Mouse (Mus musculus) hindbrain, embryonic 15.5 days (tissue): ENCODE measurements around the gene A030014E15Rik. TPM values are rescaled to one million over a fixed set of nuclear protein-coding genes. Genes with fewer than 3 reads are reported as not detected.
"Not testable (repeated sequence)": the region's sequence is repeated elsewhere in the genome, so short reads cannot be mapped to it uniquely, and the experiment has no call there.

Experiments used
- ATAC-seq: fragments of 200-750 bp; cut with Nextera tagmentation; 2 replicates; pipeline ENCODE4 v1.8.0; 2017; ENCODE audit warnings: low read depth, moderate number of reproducible peaks, moderate TSS enrichment; ENCODE audit not compliant: low FRiP score
- H3K27ac ChIP-seq: fragments of 300-500 bp; sonication (generic); replicated peaks from 2 replicates; pipeline ENCODE4 v1.5.1; 2015; ENCODE audit warnings: mild to moderate bottlenecking, inconsistent platforms
- H3K27me3 ChIP-seq: fragments of 300-500 bp; sonication (generic); 2 replicates; pipeline ENCODE4 v1.6.1; 2015; ENCODE audit warnings: control low read depth, inconsistent platforms
- H3K36me3 ChIP-seq: fragments of 300-500 bp; sonication (generic); 2 replicates; pipeline ENCODE4 v1.6.1; 2015; ENCODE audit warnings: control low read depth, inconsistent platforms
- H3K4me1 ChIP-seq: fragments of 300-500 bp; sonication (generic); replicated peaks from 2 replicates; pipeline ENCODE4 v1.6.1; 2015; ENCODE audit warnings: control low read depth, inconsistent platforms
- H3K4me2 ChIP-seq: fragments of 300-500 bp; sonication (generic); 2 replicates; pipeline ENCODE4 v1.6.1; 2015; ENCODE audit warnings: moderate library complexity, mild to moderate bottlenecking, inconsistent platforms
- H3K4me3 ChIP-seq: fragments of 300-500 bp; sonication (generic); 2 replicates; pipeline ENCODE4 v1.5.1; 2015; ENCODE audit warnings: mild to moderate bottlenecking, inconsistent platforms
- H3K9ac ChIP-seq: fragments of 300-500 bp; sonication (generic); 2 replicates; pipeline ENCODE4 v1.6.1; 2015; ENCODE audit warnings: inconsistent platforms
- H3K9me3 ChIP-seq: fragments of 300-500 bp; sonication (generic); 2 replicates; pipeline ENCODE4 v1.6.1; 2016; ENCODE audit warnings: control low read depth, inconsistent platforms
- WGBS: fragments of 180-500 bp; shearing (Covaris S2); methylation state at CpG from one replicate; pipeline ENCODE4 v1.1.7; 2015; 5-methylcytosine and 5-hydroxymethylcytosine counted together
- polyA plus RNA-seq: library from polyadenylated mRNA; unstranded; fragments of >200 nt; fragmentation: Nextera tagmentation; extraction: Ambion mirVana; gene quantifications from 2 replicates; pipeline ENCODE4 v1.2.1, GENCODE M21; 2015

Gene A030014E15Rik
- not detected in 2 replicates for polyA plus RNA-seq

DNA sequence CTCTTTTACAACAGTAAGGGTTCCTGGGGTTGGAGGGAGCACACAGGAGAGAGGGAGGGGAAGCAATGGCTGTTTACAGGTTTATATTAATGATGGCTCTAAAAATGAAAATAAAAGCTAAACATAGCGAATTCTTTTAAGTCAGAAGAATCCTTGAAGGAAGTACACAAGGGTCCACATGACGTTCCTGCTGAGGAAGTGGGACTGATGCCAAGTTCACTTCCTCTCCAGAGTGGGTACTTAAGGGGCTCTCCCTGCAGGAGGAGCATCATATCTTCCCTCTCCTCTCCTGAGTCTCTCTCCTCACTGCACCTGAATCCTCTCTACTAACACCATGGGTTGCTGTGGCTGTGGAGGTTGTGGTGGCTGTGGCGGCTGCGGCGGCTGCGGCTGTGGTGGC lies at the start of gene A030014E15Rik:
Gene A030014E15Rik, plus strand, starts transcription at position 268 of the 400 bp plus-strand sequence.
- no peak for ATAC-seq
- 93% methylated on average over 6 of the region's 6 CpGs for WGBS
- H3K4me1 ChIP-seq, result no peaks in the 10 kb centered on the region
- H3K36me3 ChIP-seq, result no peaks in the 10 kb centered on the region
- no peak within 1 kb of the TSS for H3K27ac ChIP-seq
- H3K4me3 ChIP-seq, result no peak within 1 kb of the TSS
- no peaks in the 10 kb centered on the region for H3K27me3 ChIP-seq
- H3K9ac ChIP-seq, result no peak within 1 kb of the TSS
- H3K4me2 ChIP-seq, result no peak within 1 kb of the TSS
- H3K9me3 ChIP-seq, result no peaks in the 10 kb centered on the region

DNA sequence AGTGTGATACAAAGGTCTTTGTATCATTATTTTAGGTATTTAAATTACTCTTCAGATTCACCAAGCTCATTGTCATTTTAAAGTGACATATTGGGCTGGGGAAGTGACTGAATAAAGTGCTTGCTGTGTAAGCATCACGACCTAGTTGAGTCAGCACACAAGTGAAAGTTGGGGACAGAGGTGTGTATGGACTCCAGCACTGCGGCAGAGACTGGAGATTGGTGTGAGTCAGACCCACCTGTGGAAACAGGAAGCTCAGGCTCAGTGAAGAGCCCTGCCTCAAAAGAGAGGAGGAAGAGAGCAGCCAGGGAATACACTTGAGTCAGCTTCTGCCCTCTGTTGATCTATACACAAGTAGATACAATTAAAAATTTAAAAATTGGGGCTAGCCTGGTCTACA lies 45.5 kb upstream of the A030014E15Rik start:
- WGBS, result 81% methylated on average over 2 of the region's 2 CpGs
- Histone ChIP-seq H3K4me1 (no peaks in the 10 kb centered on the region), H3K4me3 (no peak overlapping the region), H3K4me2 (no peak overlapping the region), H3K9ac (no peak overlapping the region), H3K27ac (no peak overlapping the region), H3K9me3 (no peaks in the 10 kb centered on the region), H3K27me3 (no peaks in the 10 kb centered on the region), H3K36me3 (peaks cover 28% of the 10 kb centered on the region)
- ATAC-seq, result no peak

DNA sequence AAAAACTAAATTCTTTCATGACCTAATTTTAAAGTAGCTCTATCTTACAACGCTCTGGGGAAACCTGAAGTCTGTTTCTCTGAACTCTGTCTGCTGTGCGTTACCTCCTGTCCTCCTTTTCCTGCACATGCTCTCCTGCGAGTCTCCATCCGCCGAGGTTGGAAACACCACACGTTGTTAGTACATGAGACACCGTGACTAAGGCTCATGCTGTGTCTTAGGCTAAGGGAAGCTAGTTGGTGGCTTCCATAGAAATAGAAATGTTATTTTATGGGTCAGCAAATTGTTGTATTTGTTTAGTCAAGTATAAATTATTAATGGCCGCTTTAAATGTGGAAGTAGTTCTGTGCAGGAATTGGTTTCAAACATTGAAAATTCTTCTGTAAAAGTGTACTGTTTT lies 44.5 kb upstream of the A030014E15Rik start:
- no peaks in the 10 kb centered on the region for H3K9me3 ChIP-seq
- peaks cover 26% of the 10 kb centered on the region for H3K36me3 ChIP-seq
- H3K4me3 ChIP-seq, result no peak overlapping the region
- ATAC-seq, result no peak
- H3K4me2 ChIP-seq, result no peak overlapping the region
- 54% methylated on average over 8 of the region's 8 CpGs for WGBS
- H3K27me3 ChIP-seq, result no peaks in the 10 kb centered on the region
- no peak overlapping the region for H3K27ac ChIP-seq
- H3K9ac ChIP-seq, result no peak overlapping the region
- no peaks in the 10 kb centered on the region for H3K4me1 ChIP-seq

DNA sequence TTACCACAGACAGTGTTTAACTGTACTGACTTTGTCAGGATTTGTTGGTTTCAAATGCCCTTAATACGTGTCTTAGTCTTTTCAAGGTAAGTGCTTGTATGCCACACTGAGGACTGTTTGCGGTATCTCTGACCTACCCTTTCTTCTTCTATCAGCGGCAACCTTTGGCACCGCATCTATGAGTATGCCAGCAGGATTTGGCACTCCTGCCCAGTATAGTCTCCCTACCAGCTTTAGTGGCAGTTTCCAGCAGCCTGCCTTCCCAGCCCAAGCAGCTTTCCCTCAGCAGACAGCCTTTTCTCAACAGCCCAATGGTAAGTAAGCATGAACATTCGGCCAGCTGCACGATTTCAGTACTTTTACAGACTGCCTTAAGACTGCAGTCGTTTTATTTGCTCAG lies 31.4 kb upstream of the A030014E15Rik start:
- no peaks in the 10 kb centered on the region for H3K9me3 ChIP-seq
- H3K36me3 ChIP-seq, result peaks cover 30% of the 10 kb centered on the region
- no peak overlapping the region for H3K27ac ChIP-seq
- H3K27me3 ChIP-seq, result no peaks in the 10 kb centered on the region
- no peak overlapping the region for H3K4me2 ChIP-seq
- H3K4me1 ChIP-seq, result no peaks in the 10 kb centered on the region
- ATAC-seq, result no peak
- WGBS, result 93% methylated on average over 7 of the region's 7 CpGs
- no peak overlapping the region for H3K9ac ChIP-seq
- no peak overlapping the region for H3K4me3 ChIP-seq

DNA sequence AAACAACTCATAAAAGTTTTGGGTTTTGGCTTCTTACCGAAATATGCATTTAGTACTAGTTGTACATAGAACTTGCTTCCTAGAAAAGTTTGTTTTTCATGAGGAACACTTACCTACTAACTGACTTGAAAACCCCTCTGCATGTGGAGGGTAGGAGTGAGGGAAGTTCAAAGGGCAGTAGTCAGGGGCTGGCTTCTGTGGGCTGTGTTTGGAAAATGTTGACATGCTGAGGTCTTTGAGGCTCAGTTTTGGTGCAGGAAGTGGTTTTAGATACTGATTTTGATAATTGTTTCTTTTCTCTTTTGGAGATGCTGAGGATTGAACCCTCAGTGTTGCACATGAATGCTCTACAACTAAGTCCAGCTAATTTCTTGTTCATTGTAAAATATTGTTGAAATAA lies 24.1 kb upstream of the A030014E15Rik start:
- no peak overlapping the region for H3K4me3 ChIP-seq
- H3K4me2 ChIP-seq, result no peak overlapping the region
- H3K36me3 ChIP-seq, result peaks cover 18% of the 10 kb centered on the region; the same call in 1 of the 2 replicates
- ATAC-seq, result no peak
- no peaks in the 10 kb centered on the region for H3K27me3 ChIP-seq
- WGBS, result 97% methylated on average over 1 of the region's 1 CpGs
- H3K4me1 ChIP-seq, result no peaks in the 10 kb centered on the region
- H3K9me3 ChIP-seq, result no peaks in the 10 kb centered on the region
- H3K27ac ChIP-seq, result no peak overlapping the region
- H3K9ac ChIP-seq, result no peak overlapping the region

DNA sequence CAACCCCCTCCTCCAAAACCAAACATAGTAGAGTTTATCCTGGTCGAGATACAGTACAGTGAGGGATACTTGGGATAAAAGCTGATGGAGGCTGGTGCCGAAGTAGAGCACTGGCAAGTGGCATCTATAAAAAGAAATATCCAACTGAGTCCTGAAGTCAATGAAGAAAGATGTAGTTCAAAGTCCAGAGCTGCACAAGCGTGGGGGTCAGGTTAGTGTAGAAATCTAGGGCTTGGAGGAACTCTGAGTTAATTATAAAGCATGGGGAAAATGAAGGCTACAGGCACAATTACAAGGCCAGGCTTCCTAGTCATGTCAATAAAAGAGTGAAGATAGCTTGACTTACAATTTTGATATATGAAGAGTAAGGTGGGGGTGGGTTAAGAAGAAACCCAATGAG lies 23.5 kb upstream of the A030014E15Rik start:
- Histone ChIP-seq H3K9me3 (no peaks in the 10 kb centered on the region), H3K27ac (no peak overlapping the region), H3K36me3 (peaks cover 18% of the 10 kb centered on the region; the same call in 1 of the 2 replicates), H3K27me3 (no peaks in the 10 kb centered on the region), H3K4me2 (no peak overlapping the region), H3K4me3 (no peak overlapping the region), H3K4me1 (no peaks in the 10 kb centered on the region), H3K9ac (no peak overlapping the region)
- ATAC-seq, result no peak
- WGBS, result 98% methylated on average over 3 of the region's 3 CpGs

DNA sequence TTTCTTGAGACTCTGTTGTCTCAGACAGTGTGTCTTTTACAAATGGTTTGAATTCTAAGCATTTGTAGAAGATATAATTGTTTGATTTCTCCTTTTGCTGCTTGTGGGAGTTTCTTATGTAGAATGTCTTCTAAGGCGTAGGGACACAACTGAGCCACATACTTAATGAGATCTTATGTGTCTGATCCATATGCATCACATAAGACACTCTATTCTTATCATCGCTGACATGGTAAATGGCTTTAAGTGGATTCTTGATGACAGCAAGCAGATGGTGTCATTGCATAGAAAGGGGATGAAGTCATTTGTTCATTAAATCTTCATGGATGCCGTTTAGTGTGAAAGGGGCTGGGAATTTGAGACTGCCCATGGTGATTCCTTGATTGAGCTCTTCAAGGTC lies 18.8 kb upstream of the A030014E15Rik start:
- WGBS, result 54% methylated on average over 3 of the region's 3 CpGs

DNA sequence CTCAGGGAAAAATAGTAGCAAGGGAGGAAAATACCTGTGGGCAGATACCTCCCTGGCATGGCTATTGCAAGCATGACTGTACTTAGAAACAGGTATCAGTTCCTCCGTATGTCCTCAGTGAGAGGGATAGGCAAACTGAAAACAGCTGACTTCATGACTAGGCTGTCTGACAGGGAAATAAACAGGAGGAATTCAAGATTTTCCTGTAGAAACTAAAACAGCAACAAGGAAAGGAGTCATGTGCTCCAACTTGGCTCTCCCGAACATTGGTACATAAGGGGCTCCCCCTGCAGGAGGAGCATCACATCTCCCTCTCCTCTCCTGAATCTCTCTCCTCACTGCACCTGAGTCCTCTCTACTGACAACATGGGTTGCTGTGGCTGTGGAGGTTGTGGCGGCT lies 11.7 kb upstream of the A030014E15Rik start, which contains the start of gene A030005L19Rik:
Gene A030005L19Rik, plus strand, starts transcription at position 301 of the 400 bp plus-strand sequence.
- Histone ChIP-seq H3K4me3 (no peak within 1 kb of the TSS), H3K4me1 (no peaks in the 10 kb centered on the region), H3K9me3 (no peaks in the 10 kb centered on the region), H3K4me2 (no peak within 1 kb of the TSS), H3K36me3 (no peaks in the 10 kb centered on the region), H3K27ac (no peak within 1 kb of the TSS), H3K27me3 (no peaks in the 10 kb centered on the region), H3K9ac (no peak within 1 kb of the TSS)
- no peak for ATAC-seq
- WGBS, result 86% methylated on average over 3 of the region's 3 CpGs

More for the DNA sequence above, 18.8 kb upstream of the A030014E15Rik start:
- Histone ChIP-seq H3K9ac (no peak overlapping the region), H3K9me3 (no peaks in the 10 kb centered on the region), H3K27ac (no peak overlapping the region), H3K4me3 (no peak overlapping the region), H3K4me1 (no peaks in the 10 kb centered on the region), H3K4me2 (no peak overlapping the region), H3K27me3 (no peaks in the 10 kb centered on the region), H3K36me3 (peaks cover 10% of the 10 kb centered on the region; the same call in 1 of the 2 replicates)
- ATAC-seq, result 0 out of 2 replicates have a peak, but pooled peaks have one; percentile 13

DNA sequence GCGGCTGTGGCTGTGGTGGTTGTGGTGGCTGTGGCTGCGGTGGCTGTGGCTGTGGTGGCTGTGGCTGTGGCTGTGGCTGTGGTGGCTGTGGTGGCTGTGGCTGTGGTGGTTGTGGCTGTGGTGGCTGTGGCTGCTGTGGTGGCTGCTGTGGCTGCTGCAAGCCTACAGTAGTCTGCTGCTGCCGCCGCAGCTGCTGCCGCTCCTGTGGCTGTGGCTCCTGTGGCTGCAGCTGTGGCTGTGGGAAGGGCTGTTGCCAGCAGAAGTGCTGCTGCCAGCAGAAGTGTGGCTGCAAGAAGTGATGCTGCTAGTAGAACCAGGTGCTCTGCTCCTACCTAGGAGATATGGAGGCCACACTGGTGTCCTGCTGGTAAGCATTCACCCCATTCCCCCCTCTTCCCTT lies 11.3 kb upstream of the A030014E15Rik start:
- H3K9me3 ChIP-seq, H3K27me3 ChIP-seq, H3K36me3 ChIP-seq, H3K4me2 ChIP-seq, H3K27ac ChIP-seq, H3K9ac ChIP-seq, ATAC-seq, H3K4me3 ChIP-seq, H3K4me1 ChIP-seq: not testable (repeated sequence)
- 96% methylated on average over 5 of the region's 5 CpGs for WGBS

DNA sequence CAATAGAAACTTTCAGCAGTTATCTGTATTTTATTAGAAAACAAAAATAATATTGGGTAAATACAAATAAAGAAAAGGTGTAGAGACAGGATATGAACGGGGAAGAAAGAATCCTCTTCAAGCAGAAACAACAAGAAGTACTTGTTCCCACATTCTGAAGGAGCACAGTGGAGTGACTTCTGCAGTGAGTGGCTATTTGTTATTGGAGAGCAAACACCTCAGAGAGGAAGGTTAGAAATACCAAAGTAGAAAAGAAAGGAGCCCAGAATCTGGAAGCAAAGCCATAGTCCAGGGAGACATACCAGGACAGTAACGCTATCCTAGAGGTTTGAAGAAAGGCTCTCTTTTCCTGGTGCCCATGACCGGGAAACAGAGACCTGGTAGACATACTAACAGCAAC lies 5.8 kb downstream of the A030014E15Rik start:
- H3K4me2 ChIP-seq, H3K27ac ChIP-seq, H3K4me3 ChIP-seq, H3K9me3 ChIP-seq, ATAC-seq, H3K4me1 ChIP-seq, H3K36me3 ChIP-seq, H3K9ac ChIP-seq, H3K27me3 ChIP-seq: not testable (repeated sequence)
- WGBS, result 86% methylated on average over 2 of the region's 3 CpGs

DNA sequence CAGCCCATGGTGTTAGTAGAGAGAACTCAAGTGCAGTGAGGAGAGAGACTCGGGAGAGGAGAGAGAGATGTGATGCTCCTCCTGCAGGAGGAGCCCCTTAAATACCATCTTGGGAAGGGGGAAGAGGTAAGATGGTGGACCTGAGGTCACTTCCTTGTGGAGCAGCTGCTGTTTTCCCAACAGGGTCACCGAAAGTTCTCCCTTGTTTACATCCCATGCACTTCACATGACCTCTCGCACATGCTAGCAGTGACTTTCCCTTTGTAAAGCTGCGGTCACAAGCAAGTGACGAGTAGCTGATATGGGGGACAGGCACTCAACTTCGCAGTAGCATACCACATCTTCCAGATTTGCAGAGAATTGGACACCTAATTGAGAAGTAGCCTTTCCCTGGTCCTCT lies 6.6 kb downstream of the A030014E15Rik start, which contains the start of gene Gm6217:
Gene Gm6217, minus strand, starts transcription at position 74 of the 400 bp plus-strand sequence.
- not testable (repeated sequence) for H3K36me3 ChIP-seq, H3K27me3 ChIP-seq, H3K4me3 ChIP-seq, H3K27ac ChIP-seq, H3K4me1 ChIP-seq, H3K4me2 ChIP-seq, H3K9me3 ChIP-seq, H3K9ac ChIP-seq, ATAC-seq
- no CpG with 5 or more reads among the region's 6 CpGs for WGBS

DNA sequence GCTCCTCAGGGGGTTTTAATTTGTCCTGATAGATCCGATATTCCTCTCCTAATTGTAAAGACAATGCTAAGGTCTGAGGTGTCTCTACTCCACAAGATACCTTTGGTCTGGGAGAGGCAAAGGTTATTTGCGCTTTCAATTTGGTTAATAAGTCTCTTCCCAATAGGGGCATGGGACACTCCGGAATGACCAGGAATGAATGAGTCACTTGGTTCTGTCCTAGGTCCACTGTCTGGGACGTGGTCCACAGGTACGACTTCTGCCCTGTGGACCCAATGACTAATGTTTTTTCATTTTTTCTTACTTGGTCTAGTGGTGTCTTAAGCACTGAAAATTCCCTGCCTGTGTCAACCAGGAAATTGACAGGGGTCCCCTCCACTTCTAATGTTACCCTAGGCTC lies 13.9 kb downstream of the A030014E15Rik start:
- Histone ChIP-seq H3K9me3 (no peaks in the 10 kb centered on the region), H3K4me2 (no peak overlapping the region), H3K4me1 (no peaks in the 10 kb centered on the region), H3K36me3 (no peaks in the 10 kb centered on the region), H3K4me3 (no peak overlapping the region), H3K27me3 (no peaks in the 10 kb centered on the region), H3K27ac (no peak overlapping the region), H3K9ac (no peak overlapping the region)
- no peak for ATAC-seq
- 94% methylated on average over 5 of the region's 5 CpGs for WGBS

DNA sequence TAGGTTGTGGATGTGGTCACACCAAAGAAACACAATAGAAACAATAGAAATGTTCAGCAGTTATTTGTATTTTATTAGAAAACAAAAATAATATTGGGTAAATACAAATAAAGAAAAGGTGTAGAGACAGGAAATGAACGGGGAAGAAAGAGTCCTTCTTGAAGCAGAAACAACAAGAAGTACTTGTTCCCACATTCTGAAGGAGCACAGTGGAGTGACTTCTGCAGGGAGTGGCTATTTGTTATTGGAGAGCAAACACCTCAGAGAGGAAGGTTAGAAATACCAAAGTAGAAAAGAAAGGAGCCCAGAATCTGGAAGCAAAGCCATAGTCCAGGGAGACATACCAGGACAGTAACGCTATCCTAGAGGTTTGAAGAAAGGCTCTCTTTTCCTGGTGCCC lies 17.8 kb downstream of the A030014E15Rik start:
- H3K27me3 ChIP-seq, H3K36me3 ChIP-seq, H3K4me1 ChIP-seq, H3K9me3 ChIP-seq, H3K4me2 ChIP-seq, H3K4me3 ChIP-seq, H3K9ac ChIP-seq, H3K27ac ChIP-seq, ATAC-seq: not testable (repeated sequence)
- 90% methylated on average over 2 of the region's 2 CpGs for WGBS
